Mouse (Mus musculus): ENCODE measurements around the gene Rap1gap. TPM values are rescaled to one million over a fixed set of nuclear protein-coding genes. Genes with fewer than 3 reads are reported as not detected.
A peak's percentile ranks its signal among the peaks of the same experiment; 100 is the strongest.

Rap1gap gene
- polyA plus RNA-seq, 1 experiment from 2014 or later = 19.9 TPM

DNA sequence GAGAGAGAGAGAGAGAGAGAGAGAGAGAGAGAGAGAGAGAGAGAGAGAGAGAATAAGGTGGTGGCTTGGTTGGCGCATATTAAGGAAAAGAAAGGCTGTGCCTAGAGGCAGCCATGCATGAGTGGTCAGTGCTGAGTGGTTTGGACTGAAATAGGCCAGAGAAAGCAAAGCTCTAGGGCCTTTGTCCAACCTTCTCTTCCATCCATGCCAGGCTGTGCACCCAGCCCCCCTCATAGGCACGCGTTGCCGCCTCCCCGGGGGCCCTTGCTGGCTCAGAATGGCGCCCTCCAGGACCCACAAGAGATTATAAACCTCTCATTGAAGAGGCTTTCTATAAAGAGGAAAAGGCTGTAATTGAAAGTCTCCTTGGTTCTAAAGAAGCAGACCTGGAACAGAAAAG is 3.0 kb upstream of the Rap1gap start:
- Histone ChIP-seq H3K36me3 (peaks cover 20% of the 10 kb centered on the region), H3K27me3 (no peaks in the 10 kb centered on the region), H3K4me1 (peaks cover 33% of the 10 kb centered on the region), H3K4me2 (replicated peaks) (no peak overlapping the region), H3K27ac (replicated peaks) (no peak overlapping the region), H3K4me3 (replicated peaks) (no peak overlapping the region), H3K9me3 (replicated peaks) (no peaks in the 10 kb centered on the region), H3K9ac (no peak overlapping the region)
- 63% methylated on average over 6 of the region's 6 CpGs for WGBS
- no peak for ATAC-seq (ENCODE audit: insufficient number of reproducible peaks, low FRiP score, low TSS enrichment, low read depth)

DNA sequence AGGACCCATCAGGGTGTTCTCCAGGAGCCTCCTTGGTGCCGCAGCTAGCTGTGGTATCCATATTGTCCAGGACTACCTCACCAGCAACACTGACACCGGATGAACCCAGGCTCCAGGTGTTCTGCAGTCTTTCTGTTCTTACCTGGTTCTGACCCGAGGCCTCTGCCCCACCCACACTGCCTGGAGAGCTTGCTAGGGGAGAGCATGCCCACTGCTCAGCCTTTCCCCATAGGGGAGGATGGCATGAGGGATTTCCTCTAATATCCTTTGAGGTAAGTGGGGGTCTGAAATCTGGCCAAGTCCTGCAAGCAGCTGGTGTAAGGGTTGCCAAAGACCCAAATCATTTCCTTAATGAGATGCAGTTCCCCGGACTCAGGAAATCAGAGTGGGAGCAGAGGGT is 1.0 kb upstream of the Rap1gap start:
- no peak for ATAC-seq (ENCODE audit: insufficient number of reproducible peaks, low FRiP score, low TSS enrichment, low read depth)
- peaks cover 46% of the 10 kb centered on the region for H3K4me1 ChIP-seq
- no peak overlapping the region for H3K4me3 ChIP-seq (replicated peaks)
- H3K36me3 ChIP-seq = 0 out of 2 replicates have a peak, but pooled peaks cover under 1% of the 10 kb centered on the region
- WGBS = 63% methylated on average over 4 of the region's 4 CpGs
- no peak overlapping the region for H3K9ac ChIP-seq
- H3K9me3 ChIP-seq (replicated peaks) = no peaks in the 10 kb centered on the region
- H3K27me3 ChIP-seq = no peaks in the 10 kb centered on the region
- H3K4me2 ChIP-seq (replicated peaks) = no peak overlapping the region
- H3K27ac ChIP-seq (replicated peaks) = no peak overlapping the region

DNA sequence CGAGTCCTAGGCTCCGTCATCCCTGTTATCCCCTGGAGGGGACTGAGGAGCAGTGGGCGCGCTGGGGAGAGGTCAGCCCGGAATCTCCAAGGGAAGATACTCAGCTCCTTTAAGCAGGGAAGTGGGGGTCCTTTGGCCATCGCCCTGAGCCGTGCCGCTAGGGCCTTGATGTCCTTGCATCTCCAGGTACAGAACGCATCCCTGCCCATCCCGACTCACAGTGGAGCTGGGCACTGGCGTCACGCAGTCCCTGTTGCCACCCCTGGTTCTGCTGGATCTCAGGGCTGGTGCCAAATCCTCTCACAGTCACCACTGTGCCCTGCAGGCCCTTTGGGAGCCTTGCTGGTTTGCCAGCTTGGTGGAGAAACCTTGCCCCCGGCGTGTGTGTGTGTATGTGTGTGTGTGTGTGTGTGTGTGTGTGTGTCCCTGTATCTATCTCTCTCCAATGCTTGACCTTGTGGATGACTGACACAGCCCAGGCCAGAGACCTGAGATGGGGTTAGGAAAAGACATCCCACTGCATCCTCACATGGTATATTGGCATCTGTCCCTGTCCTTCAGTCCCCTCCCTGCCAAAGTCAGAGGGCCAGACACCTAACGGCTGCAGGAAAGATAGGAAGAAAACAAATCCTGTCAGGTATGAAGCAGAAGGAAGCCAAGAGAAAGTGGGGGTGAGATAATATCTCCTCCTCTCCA is 602 bp downstream of the Rap1gap start:
- Histone ChIP-seq H3K9ac (peak overlapping the region; percentile 45; the same call in 1 of the 2 replicates), H3K27me3 (no peaks in the 10 kb centered on the region), H3K4me1 (peaks cover 46% of the 10 kb centered on the region), H3K4me2 (replicated peaks) (peak overlapping the region; percentile 95), H3K4me3 (replicated peaks) (peak overlapping the region; percentile 60), H3K27ac (replicated peaks) (0 out of 2 replicates have a peak overlapping the region, but pooled peaks have one; percentile 17), H3K9me3 (replicated peaks) (no peaks in the 10 kb centered on the region), H3K36me3 (no peaks in the 10 kb centered on the region)
- ATAC-seq (ENCODE audit: insufficient number of reproducible peaks, low FRiP score, low TSS enrichment, low read depth) = 0 out of 2 replicates have a peak, but pooled peaks have one; percentile 1
- 14% methylated on average over 11 of the region's 15 CpGs for WGBS

DNA sequence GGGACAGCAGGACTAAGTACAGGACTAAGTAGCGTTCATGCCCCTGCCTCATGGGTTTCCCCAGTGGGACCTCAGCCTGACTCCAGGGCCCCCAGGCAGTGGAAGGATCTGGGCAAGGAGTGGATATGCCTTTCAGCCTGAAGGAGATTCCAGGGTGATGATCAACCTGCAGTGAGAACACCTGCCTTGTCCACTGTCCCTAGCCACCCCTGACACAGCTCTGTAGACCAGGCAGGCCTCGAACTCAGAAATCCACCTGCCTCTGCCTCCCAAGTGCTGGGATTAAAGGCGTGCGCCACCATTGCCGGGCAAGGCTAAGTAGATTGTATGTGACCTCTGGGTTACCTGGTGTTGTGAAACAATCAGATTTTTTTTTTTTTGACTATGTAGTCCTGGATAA is 1.3 kb downstream of the Rap1gap start:
- no peak for ATAC-seq (ENCODE audit: insufficient number of reproducible peaks, low FRiP score, low TSS enrichment, low read depth)
- H3K9ac ChIP-seq = no peak overlapping the region
- no peaks in the 10 kb centered on the region for H3K9me3 ChIP-seq (replicated peaks)
- 86% methylated on average over 5 of the region's 5 CpGs for WGBS
- no peaks in the 10 kb centered on the region for H3K27me3 ChIP-seq
- H3K4me1 ChIP-seq = peaks cover 39% of the 10 kb centered on the region
- no peak overlapping the region for H3K27ac ChIP-seq (replicated peaks)
- H3K36me3 ChIP-seq = no peaks in the 10 kb centered on the region
- no peak overlapping the region for H3K4me2 ChIP-seq (replicated peaks)
- no peak overlapping the region for H3K4me3 ChIP-seq (replicated peaks)

DNA sequence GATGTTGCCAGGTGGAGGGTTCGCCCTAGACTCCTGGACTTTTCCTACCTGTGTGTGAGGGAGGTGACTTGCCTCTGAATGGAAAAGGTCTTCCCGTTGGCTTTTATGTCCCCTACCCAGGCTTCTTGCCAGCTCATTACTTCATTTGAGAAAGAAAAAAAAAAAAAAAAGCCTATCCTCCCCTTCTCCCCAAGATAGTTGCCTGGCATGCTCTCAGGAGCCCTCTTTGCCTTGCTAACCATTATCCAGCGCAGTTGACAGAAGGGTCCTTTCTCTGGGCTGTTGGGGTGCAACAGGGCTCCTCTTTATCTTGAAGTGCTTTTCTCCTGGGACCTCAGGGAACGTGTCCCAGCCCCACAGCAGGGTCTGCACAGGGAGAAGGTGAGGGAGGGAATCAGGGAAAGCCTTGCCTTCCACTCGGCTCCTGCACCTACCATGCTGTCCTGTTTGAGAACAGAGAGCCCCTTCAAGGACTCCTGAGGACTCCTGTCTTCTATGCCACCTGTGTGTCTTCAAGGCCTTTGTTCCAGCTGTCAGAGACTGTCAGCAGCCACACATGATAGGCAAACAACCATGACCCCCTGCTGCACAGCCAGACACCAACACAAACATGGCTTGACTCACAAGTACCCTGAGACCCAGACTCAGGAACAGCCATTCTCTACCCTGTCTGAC is 1.9 kb downstream of the Rap1gap start:
- no peaks in the 10 kb centered on the region for H3K27me3 ChIP-seq
- H3K4me3 ChIP-seq (replicated peaks) = no peak overlapping the region
- H3K27ac ChIP-seq (replicated peaks) = no peak overlapping the region
- H3K9me3 ChIP-seq (replicated peaks) = no peaks in the 10 kb centered on the region
- no peak overlapping the region for H3K9ac ChIP-seq
- no peaks in the 10 kb centered on the region for H3K36me3 ChIP-seq
- H3K4me1 ChIP-seq = peaks cover 37% of the 10 kb centered on the region
- no peak overlapping the region for H3K4me2 ChIP-seq (replicated peaks)
- 65% methylated on average over 5 of the region's 5 CpGs for WGBS
- ATAC-seq (ENCODE audit: insufficient number of reproducible peaks, low FRiP score, low TSS enrichment, low read depth) = no peak

DNA sequence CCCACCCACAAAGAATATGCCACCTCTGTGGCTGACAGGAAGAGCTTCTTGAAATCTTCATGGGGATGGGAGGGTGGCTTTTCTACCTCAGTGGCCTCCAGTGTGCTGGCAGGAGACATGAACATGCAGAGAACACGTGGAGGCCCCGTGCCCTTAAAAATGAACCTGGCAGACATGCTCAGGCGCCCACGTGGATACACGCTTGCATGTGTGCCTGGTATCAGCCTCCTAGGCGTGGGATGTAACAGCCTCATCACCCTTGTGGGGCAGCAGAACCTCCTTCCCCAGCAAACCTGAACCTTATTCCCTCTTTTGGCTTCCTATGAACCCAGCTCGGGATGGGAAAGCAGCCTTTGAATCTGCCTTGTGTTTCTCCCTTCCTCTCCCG is 2.4 kb downstream of the Rap1gap start:
- H3K4me1 ChIP-seq = peaks cover 37% of the 10 kb centered on the region
- H3K4me2 ChIP-seq (replicated peaks) = no peak overlapping the region
- no peak for ATAC-seq (ENCODE audit: insufficient number of reproducible peaks, low FRiP score, low TSS enrichment, low read depth)
- no peak overlapping the region for H3K4me3 ChIP-seq (replicated peaks)
- no peaks in the 10 kb centered on the region for H3K9me3 ChIP-seq (replicated peaks)
- no peaks in the 10 kb centered on the region; the same call in 1 of the 2 replicates for H3K27me3 ChIP-seq
- WGBS = 60% methylated on average over 8 of the region's 8 CpGs
- no peak overlapping the region for H3K27ac ChIP-seq (replicated peaks)
- no peaks in the 10 kb centered on the region for H3K36me3 ChIP-seq
- no peak overlapping the region for H3K9ac ChIP-seq

DNA sequence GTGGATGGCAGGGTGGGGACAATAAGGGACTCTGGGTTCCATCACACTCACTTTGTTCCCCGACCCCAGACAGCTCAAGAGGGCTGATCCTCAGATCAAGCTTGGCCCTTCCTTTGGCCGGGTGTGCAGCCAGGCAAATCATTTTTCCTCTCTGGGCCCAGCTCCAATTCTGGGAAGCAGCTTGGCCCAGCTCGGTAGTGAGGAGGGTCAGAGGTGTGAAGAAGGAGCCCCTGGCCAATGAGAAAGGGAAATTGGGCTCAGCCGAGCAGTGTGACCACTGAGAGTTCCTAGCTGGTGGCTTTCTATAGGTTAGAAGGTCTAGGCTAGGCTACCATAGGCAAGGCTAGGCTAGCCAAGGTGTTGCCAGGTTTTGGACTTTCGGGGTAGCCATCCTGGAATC is 3.2 kb downstream of the Rap1gap start:
- H3K27ac ChIP-seq (replicated peaks) = no peak overlapping the region
- no peaks in the 10 kb centered on the region for H3K9me3 ChIP-seq (replicated peaks)
- ATAC-seq (ENCODE audit: insufficient number of reproducible peaks, low FRiP score, low TSS enrichment, low read depth) = no peak
- H3K4me3 ChIP-seq (replicated peaks) = no peak overlapping the region
- no peaks in the 10 kb centered on the region for H3K36me3 ChIP-seq
- peaks cover 37% of the 10 kb centered on the region for H3K4me1 ChIP-seq
- no peak overlapping the region for H3K9ac ChIP-seq
- peaks cover 3% of the 10 kb centered on the region for H3K27me3 ChIP-seq
- H3K4me2 ChIP-seq (replicated peaks) = no peak overlapping the region
- WGBS = 58% methylated on average over 5 of the region's 5 CpGs

DNA sequence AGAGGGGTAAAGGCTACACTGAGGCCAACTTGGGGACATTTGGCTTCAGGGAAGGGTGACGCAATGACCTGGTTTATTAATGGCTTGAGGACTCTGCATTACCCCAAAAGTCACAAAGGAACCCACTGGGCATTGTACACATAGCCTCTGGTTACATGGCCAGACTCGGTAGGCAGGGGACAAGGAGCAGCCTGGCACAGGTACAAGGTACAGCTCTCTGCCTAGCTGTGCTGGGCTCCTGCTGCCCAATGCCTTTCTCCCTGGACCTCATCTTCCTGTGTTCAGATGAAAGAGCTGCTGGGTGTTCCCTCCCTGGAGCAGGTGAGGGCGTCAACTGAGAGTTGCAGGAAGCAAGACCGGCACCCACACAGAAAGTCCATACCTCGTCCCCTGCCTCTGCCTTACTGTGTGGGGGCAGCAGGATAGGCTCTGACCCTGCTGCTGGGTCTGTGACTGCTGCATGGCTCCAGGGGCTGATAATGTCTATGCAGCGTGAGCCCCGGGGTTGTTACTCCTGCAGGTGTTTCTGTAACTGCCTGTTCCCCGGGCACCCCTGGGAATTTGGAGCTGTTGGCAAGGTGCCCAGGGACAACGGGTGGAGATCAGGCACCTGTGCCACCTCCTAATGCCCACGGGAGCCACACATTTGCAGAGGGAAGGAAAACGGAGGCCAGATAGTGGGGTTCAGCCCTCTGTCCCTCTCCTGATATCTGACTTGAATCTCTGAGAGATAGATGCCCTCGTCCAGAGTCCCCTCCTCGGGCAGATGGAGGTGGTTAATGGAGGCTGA is 7.4 kb downstream of the Rap1gap start:
- H3K4me3 ChIP-seq (replicated peaks) = no peak overlapping the region
- no peaks in the 10 kb centered on the region for H3K36me3 ChIP-seq
- no peak overlapping the region for H3K4me2 ChIP-seq (replicated peaks)
- H3K27ac ChIP-seq (replicated peaks) = no peak overlapping the region
- no peak for ATAC-seq (ENCODE audit: insufficient number of reproducible peaks, low FRiP score, low TSS enrichment, low read depth)
- H3K9ac ChIP-seq = no peak overlapping the region
- peaks cover 3% of the 10 kb centered on the region for H3K27me3 ChIP-seq
- no peaks in the 10 kb centered on the region for H3K9me3 ChIP-seq (replicated peaks)
- peaks cover 21% of the 10 kb centered on the region for H3K4me1 ChIP-seq
- 61% methylated on average over 13 of the region's 13 CpGs for WGBS

DNA sequence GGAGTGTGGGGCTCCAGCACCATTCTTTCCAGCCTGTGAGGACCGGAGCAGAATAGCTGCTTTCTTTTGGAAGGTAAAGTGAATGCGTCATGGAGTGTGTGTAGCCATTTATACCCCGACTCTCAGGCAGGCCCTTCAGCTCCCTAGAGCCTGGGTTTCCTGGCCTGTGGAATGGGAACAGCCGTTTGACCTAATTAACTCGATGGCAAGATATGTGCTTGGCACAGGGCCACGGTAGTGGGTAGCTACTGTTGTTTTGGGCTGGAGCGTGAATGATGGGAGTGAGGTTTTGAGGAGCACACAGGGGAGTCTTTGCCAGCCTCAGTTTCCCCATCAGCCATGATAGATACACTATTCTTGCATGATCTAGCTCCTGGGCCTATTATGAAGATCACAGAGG is 11.0 kb downstream of the Rap1gap start:
- H3K27me3 ChIP-seq = peaks cover 18% of the 10 kb centered on the region
- WGBS = 61% methylated on average over 7 of the region's 7 CpGs
- peaks cover 26% of the 10 kb centered on the region for H3K4me1 ChIP-seq
- H3K36me3 ChIP-seq = no peaks in the 10 kb centered on the region
- no peak overlapping the region for H3K27ac ChIP-seq (replicated peaks)
- H3K4me2 ChIP-seq (replicated peaks) = no peak overlapping the region
- H3K9me3 ChIP-seq (replicated peaks) = no peaks in the 10 kb centered on the region
- H3K9ac ChIP-seq = no peak overlapping the region
- no peak for ATAC-seq (ENCODE audit: insufficient number of reproducible peaks, low FRiP score, low TSS enrichment, low read depth)
- H3K4me3 ChIP-seq (replicated peaks) = no peak overlapping the region

DNA sequence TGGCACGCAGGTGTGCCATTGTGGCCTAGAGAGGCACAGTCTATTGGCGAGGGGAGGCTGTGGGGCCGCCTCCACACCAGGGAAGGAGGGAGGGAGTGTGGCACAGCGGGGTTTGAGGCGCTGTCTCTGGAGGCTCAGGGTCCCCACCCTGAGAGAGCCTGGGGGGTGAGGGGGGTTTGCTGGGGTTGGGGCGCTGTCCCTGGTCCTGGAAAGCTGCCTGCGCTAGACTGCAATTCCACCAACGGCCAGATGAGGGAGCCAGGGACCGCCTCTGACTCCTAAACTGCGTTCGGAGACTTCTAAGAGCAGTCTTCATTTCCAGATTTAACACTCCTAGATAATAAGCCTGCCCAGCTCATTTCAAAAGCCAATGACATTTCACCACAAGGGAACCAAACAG is 11.5 kb downstream of the Rap1gap start:
- H3K36me3 ChIP-seq = no peaks in the 10 kb centered on the region
- H3K4me1 ChIP-seq = peaks cover 29% of the 10 kb centered on the region
- no peak overlapping the region for H3K4me3 ChIP-seq (replicated peaks)
- peaks cover 22% of the 10 kb centered on the region for H3K27me3 ChIP-seq
- H3K27ac ChIP-seq (replicated peaks) = no peak overlapping the region
- no peak overlapping the region for H3K9ac ChIP-seq
- H3K4me2 ChIP-seq (replicated peaks) = no peak overlapping the region
- 7% methylated on average over 11 of the region's 11 CpGs for WGBS
- no peak for ATAC-seq (ENCODE audit: insufficient number of reproducible peaks, low FRiP score, low TSS enrichment, low read depth)
- H3K9me3 ChIP-seq (replicated peaks) = no peaks in the 10 kb centered on the region

DNA sequence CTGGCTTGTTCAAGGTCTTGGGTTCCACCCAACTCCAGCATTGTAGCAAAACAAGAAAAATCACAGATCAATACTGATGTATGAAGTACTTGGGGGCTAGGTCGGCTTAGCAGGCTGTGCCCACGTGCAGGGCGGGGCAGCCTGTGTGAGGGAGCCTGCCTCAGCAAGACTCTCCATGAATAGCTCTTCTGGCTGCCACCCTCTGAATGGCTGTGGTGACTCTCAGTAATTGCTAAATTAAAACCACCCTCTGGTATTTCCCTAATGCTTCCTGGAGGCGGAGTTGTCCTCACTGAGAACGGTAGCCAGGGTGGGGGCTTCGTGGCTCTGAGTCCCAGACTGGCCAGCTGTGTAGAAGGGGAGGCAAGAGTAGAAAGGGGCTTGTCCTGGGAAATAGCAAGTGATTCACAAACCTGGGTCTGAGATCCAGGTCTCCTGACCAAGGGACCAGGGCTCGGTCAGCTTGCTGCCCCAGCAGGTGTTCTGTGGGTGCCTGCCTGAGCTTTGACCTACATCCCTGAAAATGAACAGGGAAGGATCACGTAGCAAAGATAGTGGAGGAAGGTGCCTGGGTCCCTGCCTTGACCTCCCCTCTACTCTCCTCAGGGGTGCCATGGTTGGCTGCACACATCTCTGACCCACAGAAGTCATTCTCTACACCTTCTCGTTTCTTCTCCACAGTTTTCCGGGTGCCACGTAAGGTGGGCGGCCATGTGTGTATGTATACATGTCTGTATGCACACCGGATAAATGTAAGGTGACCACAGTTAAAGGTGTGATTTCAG is 12.4 kb downstream of the Rap1gap start:
- H3K9ac ChIP-seq = no peak overlapping the region
- 54% methylated on average over 13 of the region's 13 CpGs for WGBS
- peaks cover 38% of the 10 kb centered on the region for H3K4me1 ChIP-seq
- peaks cover 31% of the 10 kb centered on the region for H3K27me3 ChIP-seq
- H3K36me3 ChIP-seq = no peaks in the 10 kb centered on the region
- H3K27ac ChIP-seq (replicated peaks) = no peak overlapping the region
- H3K9me3 ChIP-seq (replicated peaks) = no peaks in the 10 kb centered on the region
- no peak overlapping the region for H3K4me3 ChIP-seq (replicated peaks)
- no peak overlapping the region for H3K4me2 ChIP-seq (replicated peaks)
- no peak for ATAC-seq (ENCODE audit: insufficient number of reproducible peaks, low FRiP score, low TSS enrichment, low read depth)

Data from embryonic facial prominence, embryonic 15.5 days (tissue).